Mouse (Mus musculus) brain, embryonic 14.5 days (tissue): ENCODE data around the gene Mt2.

Experiments used
- CTCF ChIP-seq: fragments of 200-500 bp; IDR thresholded peaks from 2 replicates; pipeline ENCODE4 v1.5.1; 2012; ENCODE audit warnings: inconsistent platforms, mild to moderate bottlenecking, moderate library complexity, borderline replicate concordance; ENCODE audit not compliant: insufficient read depth, insufficient read length; ENCODE audit errors: extremely low read depth
- POLR2A ChIP-seq: fragments of 200-500 bp; IDR thresholded peaks from 2 replicates; pipeline ENCODE4 v1.6.1; 2012; ENCODE audit warnings: mild to moderate bottlenecking, inconsistent platforms, borderline replicate concordance; ENCODE audit not compliant: poor library complexity, insufficient read depth, insufficient read length, severe bottlenecking; ENCODE audit errors: extremely low read depth

GRCm38 (mm10) chr8:94148236-94148635 is 24.2 kb upstream of the Mt2 start:
- TF ChIP-seq CTCF (no peak), POLR2A (no peak)
